Mouse (Mus musculus) midbrain, embryonic 14.5 days (tissue): Measurements from ENCODE around the gene Hpn. TPM values are rescaled to one million over a fixed set of nuclear protein-coding genes. Genes with fewer than 3 reads are reported as not detected.

Experiments
- ATAC-seq: fragments of 200-750 bp; cut with Nextera tagmentation; 2 replicates; pipeline ENCODE4 v1.8.0; 2017; ENCODE audit warnings: moderate number of reproducible peaks, moderate library complexity; ENCODE audit not compliant: low FRiP score, low TSS enrichment
- DNase-seq: peaks from one replicate; pipeline ENCODE4 v3.0.0-alpha.2; 2015
- H3K27ac ChIP-seq: fragments of 300-500 bp; sonication (generic); replicated peaks from 2 replicates; pipeline ENCODE4 v1.5.1; 2014; ENCODE audit warnings: mild to moderate bottlenecking, low read depth, low read length, moderate library complexity
- H3K27me3 ChIP-seq: fragments of 300-500 bp; sonication (generic); 2 replicates; pipeline ENCODE4 v1.6.1; 2014; ENCODE audit warnings: low read length, control low read depth, mixed read lengths; ENCODE audit not compliant: control insufficient read depth, insufficient read depth
- H3K36me3 ChIP-seq: fragments of 300-500 bp; sonication (generic); 2 replicates; pipeline ENCODE4 v1.6.1; 2014; ENCODE audit warnings: low read length, control low read depth; ENCODE audit not compliant: control insufficient read depth, insufficient read depth
- H3K4me1 ChIP-seq: fragments of 300-500 bp; sonication (generic); 2 replicates; pipeline ENCODE4 v1.6.1; 2014; ENCODE audit warnings: mild to moderate bottlenecking, antibody characterized with exemption, low read length, control low read depth; ENCODE audit not compliant: control insufficient read depth, insufficient read depth
- H3K4me2 ChIP-seq: fragments of 300-500 bp; sonication (generic); 2 replicates; pipeline ENCODE4 v1.6.1; 2014; ENCODE audit warnings: mild to moderate bottlenecking, low read length, moderate library complexity
- H3K4me3 ChIP-seq: fragments of 300-500 bp; sonication (generic); replicated peaks from 2 replicates; pipeline ENCODE4 v1.5.1; 2014; ENCODE audit warnings: low read depth, low read length
- H3K9ac ChIP-seq: fragments of 300-500 bp; sonication (generic); replicated peaks from 2 replicates; pipeline ENCODE4 v1.6.1; 2014; ENCODE audit warnings: mild to moderate bottlenecking, low read length, moderate library complexity
- H3K9me3 ChIP-seq: fragments of 300-500 bp; sonication (generic); 2 replicates; pipeline ENCODE4 v1.6.1; 2016; ENCODE audit warnings: low read length, control low read depth, mixed read lengths; ENCODE audit not compliant: control insufficient read depth
- WGBS: fragments of 180-500 bp; shearing (Covaris S2); extraction: QIAGEN DNeasy Blood & Tissue Kit; methylation state at CpG from one replicate; pipeline ENCODE4 v1.1.7; 2014; 5-methylcytosine and 5-hydroxymethylcytosine counted together
- polyA plus RNA-seq: library from polyadenylated mRNA; unstranded; fragments of >200 nt; fragmentation: Nextera tagmentation; extraction: Ambion mirVana; gene quantifications from 2 replicates; pipeline ENCODE4 v1.2.1, GENCODE M21; 2014

Gene Hpn
- polyA plus RNA-seq, 1 experiment from 2014 or later = 0.26 TPM

DNA sequence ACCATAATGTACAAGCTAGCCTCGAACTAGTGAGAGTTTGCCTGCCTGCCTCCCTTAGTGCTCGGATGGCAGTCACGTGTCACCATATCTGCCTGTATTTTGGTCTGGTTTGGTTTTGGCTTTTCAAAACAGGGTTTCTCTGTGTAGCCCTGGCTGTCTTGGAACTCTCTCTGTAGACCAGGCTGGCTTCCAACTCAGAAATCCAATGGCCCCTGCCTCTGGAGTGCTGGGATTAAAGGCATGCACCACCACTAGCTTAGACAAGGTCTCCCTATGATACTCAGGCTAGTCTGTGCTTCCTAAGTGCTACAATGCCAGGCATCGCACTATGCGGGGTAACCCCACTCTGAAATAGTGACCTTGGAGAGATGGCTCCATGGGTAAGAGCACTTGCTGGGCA is 5.3 kb downstream of the Hpn start:
- no peaks in the 10 kb centered on the region for H3K4me1 ChIP-seq
- no peak overlapping the region for H3K4me2 ChIP-seq
- DNase-seq (no peak), ATAC-seq (no peak)
- H3K9me3 ChIP-seq = no peaks in the 10 kb centered on the region
- H3K27me3 ChIP-seq = no peaks in the 10 kb centered on the region
- no peak overlapping the region for H3K9ac ChIP-seq
- no peak overlapping the region for H3K4me3 ChIP-seq
- 89% methylated on average over 5 of the region's 5 CpGs for WGBS
- no peak overlapping the region for H3K27ac ChIP-seq
- H3K36me3 ChIP-seq = no peaks in the 10 kb centered on the region

DNA sequence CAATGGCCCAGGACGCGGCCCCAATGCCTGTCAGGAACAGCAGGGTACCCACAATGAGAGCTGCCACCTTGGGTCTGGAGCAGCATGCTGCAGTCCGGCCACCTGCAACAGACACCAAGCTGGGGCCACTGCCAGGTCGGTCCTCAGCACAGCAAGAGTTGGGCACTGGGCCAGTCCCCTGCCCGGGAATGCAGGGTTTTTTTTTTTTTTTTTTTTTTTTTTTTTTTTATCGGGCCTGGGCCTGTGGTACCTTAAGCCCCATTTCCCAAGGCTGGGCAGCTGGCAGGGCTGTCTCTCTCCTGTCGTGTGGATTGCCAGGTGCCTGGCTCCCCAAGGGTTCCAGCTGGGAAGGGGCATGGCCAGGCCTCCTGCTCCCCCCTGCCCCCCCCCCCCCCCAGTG is 6.0 kb downstream of the Hpn start:
- Histone ChIP-seq H3K9ac (no peak overlapping the region), H3K4me3 (no peak overlapping the region), H3K36me3 (no peaks in the 10 kb centered on the region), H3K4me1 (no peaks in the 10 kb centered on the region), H3K4me2 (no peak overlapping the region), H3K27ac (no peak overlapping the region), H3K9me3 (no peaks in the 10 kb centered on the region), H3K27me3 (no peaks in the 10 kb centered on the region)
- DNase-seq (no peak), ATAC-seq (no peak)
- WGBS = 34% methylated on average over 7 of the region's 7 CpGs

DNA sequence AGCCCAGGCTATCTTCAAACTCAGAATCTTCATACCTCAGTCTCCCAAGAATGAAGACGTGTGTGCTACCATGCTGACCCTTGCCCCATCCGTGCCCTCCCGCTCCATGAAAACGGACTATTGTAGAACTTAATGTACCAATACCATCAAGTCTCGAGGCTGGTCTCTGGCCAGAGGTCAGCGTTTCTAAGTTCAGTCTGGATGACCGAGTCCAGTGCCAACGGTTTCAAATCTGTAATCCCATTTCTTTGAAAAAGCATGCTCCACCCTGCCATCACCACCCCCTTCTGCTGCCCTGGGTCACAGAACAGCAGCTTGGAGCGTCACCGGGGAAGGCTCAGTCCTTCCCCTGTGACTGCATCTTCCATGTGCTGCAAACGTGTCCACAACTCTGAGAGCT is 7.3 kb downstream of the Hpn start:
- Histone ChIP-seq H3K9me3 (no peaks in the 10 kb centered on the region), H3K27ac (no peak overlapping the region), H3K4me1 (no peaks in the 10 kb centered on the region), H3K27me3 (no peaks in the 10 kb centered on the region), H3K9ac (no peak overlapping the region), H3K4me2 (no peak overlapping the region), H3K36me3 (no peaks in the 10 kb centered on the region), H3K4me3 (no peak overlapping the region)
- DNase-seq = no peak
- 87% methylated on average over 11 of the region's 11 CpGs for WGBS
- no peak for ATAC-seq

DNA sequence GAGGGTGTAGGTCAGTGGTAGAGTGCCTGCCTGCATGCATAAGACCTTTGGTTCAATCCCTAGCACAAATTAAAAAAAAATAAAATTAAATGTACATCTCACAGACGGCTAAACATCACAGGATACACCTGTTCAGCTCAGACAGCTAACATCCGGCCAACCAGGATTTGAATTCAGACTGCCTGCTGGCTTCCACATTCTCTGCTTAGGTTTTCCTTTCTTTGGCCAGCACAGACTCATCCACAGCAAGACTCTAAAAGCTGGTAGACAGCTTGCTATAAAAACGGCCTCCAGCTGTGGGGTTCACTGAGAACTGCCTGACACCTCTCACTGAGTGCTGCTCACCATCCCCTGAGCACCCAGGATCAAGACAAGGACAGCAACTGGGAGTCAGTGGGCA is 8.9 kb downstream of the Hpn start:
- Histone ChIP-seq H3K27ac (no peak overlapping the region), H3K4me1 (no peaks in the 10 kb centered on the region), H3K9ac (no peak overlapping the region), H3K4me3 (no peak overlapping the region), H3K9me3 (no peaks in the 10 kb centered on the region), H3K36me3 (no peaks in the 10 kb centered on the region), H3K27me3 (no peaks in the 10 kb centered on the region), H3K4me2 (no peak overlapping the region)
- DNase-seq (no peak), ATAC-seq (no peak)
- 74% methylated on average over 3 of the region's 3 CpGs for WGBS

DNA sequence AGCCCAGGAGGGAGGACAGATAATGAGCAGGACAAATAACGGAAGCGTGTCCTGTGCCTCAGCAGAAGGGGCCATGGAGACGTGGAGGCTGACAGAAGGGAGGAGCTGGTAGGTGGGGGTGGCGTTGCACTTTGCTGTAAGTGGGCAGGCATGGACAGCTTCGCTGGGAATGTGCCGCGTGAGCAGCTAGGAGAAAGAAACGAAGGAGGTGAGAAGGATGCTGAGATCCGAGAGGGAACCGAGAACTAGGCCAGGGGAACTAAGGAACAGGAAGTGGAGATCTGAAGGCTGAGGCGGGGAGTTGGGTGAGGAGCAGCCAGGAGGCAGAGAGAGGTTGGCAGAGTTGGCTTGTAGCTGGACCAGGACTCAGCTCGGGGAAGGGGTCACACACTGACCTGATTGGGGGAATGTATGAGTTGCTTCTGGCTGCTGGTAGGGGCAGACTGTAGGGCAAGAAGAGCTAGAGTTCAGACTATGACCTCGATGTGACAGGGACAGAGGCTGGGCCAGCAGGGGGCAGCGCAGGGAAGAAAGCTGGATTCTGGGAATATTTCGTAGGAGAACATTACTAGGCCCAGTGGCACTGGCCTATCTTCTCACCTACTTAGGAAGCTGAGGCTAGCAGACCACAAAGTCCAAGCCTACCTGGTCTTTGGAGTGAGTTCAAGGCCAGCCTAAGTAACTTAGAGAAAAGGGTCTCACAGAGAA is 9.9 kb downstream of the Hpn start:
- no peak for DNase-seq
- Histone ChIP-seq H3K4me2 (no peak overlapping the region), H3K4me3 (no peak overlapping the region), H3K9ac (no peak overlapping the region), H3K27me3 (no peaks in the 10 kb centered on the region), H3K4me1 (no peaks in the 10 kb centered on the region), H3K27ac (no peak overlapping the region), H3K9me3 (no peaks in the 10 kb centered on the region), H3K36me3 (no peaks in the 10 kb centered on the region)
- 67% methylated on average over 15 of the region's 15 CpGs for WGBS
- no peak for ATAC-seq

DNA sequence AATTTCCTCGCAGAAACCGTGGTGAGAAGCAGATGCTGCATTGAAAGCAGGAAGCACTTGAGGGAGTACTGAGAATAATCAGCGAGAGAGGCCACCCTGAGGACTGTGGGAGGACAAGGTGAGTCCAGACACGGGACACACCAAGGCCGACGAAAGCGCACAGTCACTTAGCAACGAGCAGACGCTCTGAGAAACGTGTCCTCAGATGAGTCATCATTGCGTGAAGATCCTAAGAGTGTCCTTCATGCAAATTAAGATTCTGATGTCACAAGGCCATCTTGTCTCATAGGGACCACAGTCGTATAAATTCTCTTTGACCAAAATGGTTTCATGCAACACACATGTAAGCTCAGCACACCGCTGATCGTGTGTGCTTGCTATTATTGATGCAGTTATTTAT is 14.3 kb downstream of the Hpn start:
- ATAC-seq = no peak
- Histone ChIP-seq H3K9ac (no peak overlapping the region), H3K4me3 (no peak overlapping the region), H3K4me1 (no peaks in the 10 kb centered on the region), H3K36me3 (no peaks in the 10 kb centered on the region), H3K9me3 (no peaks in the 10 kb centered on the region), H3K27ac (no peak overlapping the region), H3K4me2 (no peak overlapping the region), H3K27me3 (no peaks in the 10 kb centered on the region)
- 83% methylated on average over 14 of the region's 14 CpGs for WGBS
- no peak for DNase-seq

DNA sequence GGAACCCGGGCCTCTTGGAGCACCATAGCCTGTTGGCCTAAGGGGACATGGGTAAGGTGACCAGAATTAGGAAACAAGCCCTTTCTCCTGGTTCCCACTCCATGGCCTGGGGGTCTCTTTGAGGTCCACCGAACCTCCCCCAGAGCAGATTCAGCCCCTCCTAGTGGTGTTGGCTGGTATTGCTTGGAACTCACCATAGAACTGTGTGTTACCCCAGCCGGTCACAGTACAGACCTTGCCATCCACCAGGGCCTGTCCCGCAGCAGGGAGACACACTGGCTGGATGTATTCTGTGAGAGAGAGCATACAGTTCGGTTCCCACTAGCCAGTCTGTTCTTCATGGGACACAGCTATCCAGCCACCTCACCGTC is 15.5 kb downstream of the Hpn start:
- Histone ChIP-seq H3K4me3 (no peak overlapping the region), H3K36me3 (no peaks in the 10 kb centered on the region), H3K4me2 (no peak overlapping the region), H3K4me1 (no peaks in the 10 kb centered on the region), H3K27ac (no peak overlapping the region), H3K9me3 (no peaks in the 10 kb centered on the region), H3K9ac (no peak overlapping the region), H3K27me3 (no peaks in the 10 kb centered on the region)
- DNase-seq (no peak), ATAC-seq (no peak)
- WGBS = 89% methylated on average over 6 of the region's 6 CpGs

DNA sequence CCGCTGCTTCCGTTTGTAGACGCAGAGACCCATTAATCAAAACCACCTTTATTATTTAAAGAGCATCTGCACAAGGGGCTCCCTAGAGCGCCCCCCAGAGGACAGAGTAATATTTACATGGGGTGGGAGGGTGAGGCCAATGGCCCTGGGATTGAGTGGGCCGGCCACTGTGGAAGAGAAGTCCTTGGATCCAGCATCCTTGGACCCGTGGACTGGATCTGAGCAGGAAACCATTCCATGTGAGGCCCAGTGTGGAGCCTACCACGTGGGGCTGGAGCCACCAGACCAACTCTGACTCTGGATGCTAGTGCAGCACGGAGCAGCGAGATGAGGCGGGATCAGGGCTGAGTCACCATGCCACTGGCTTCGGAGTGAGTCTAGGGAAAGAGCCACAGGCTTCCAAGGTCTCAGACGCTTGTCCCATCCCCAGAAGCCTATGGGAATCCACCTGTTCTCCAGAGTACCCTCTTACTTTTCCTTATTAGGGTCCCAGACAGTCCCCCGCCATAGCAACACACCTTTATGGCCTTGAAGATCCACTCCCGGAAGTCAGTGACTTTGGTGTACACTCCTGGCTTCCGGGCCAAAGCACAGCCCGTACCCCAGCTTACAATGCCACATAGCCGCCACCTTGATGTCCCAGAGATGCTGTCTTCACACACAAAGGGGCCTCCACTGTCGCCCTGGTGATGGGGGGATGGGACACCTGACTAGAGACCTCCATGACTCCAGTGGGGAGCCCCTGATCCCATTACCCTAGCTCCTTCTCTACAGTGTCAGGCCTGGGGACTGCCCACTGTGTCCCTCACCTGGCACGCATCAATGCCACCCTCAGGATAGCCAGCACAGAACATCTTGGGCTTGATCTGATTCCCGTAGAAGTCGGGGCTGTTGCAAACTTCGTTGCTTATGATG is 16.1 kb downstream of the Hpn start:
- 78% methylated on average over 22 of the region's 22 CpGs for whole genome bisulfite sequencing
- no peaks in the 10 kb centered on the region for H3K27me3 ChIP-seq
- H3K27ac ChIP-seq = no peak overlapping the region
- H3K36me3 ChIP-seq = no peaks in the 10 kb centered on the region
- no peak overlapping the region for H3K9ac ChIP-seq
- H3K4me3 ChIP-seq = no peak overlapping the region
- no peaks in the 10 kb centered on the region for H3K4me1 ChIP-seq
- no peak for DNase-seq
- ATAC-seq = no peak
- no peaks in the 10 kb centered on the region for H3K9me3 ChIP-seq
- no peak overlapping the region for H3K4me2 ChIP-seq
